Mouse (Mus musculus) liver, embryonic 13.5 days (tissue): ENCODE results near the gene Galnt14. TPM values are rescaled to one million over a fixed set of nuclear protein-coding genes. Genes with fewer than 3 reads are reported as not detected.

ENCODE experiments used
- ATAC-seq: fragments of 200-750 bp; cut with Nextera tagmentation; 2 replicates; pipeline ENCODE4 v1.8.0; 2017; ENCODE audit warnings: low read depth, mild to moderate bottlenecking, moderate number of reproducible peaks, moderate library complexity
- DNase-seq: peaks from one replicate; pipeline ENCODE4 v3.0.0; 2022
- H3K27ac ChIP-seq: fragments of 300-500 bp; sonication (generic); 2 replicates; pipeline ENCODE4 v1.5.1; 2015; ENCODE audit warnings: moderate library complexity, mild to moderate bottlenecking, inconsistent platforms
- H3K27me3 ChIP-seq: fragments of 300-500 bp; sonication (generic); 2 replicates; pipeline ENCODE4 v1.6.1; 2015; ENCODE audit warnings: mild to moderate bottlenecking, inconsistent platforms
- H3K36me3 ChIP-seq: fragments of 300-500 bp; sonication (generic); 2 replicates; pipeline ENCODE4 v1.6.1; 2015; ENCODE audit warnings: mild to moderate bottlenecking, inconsistent platforms
- H3K4me1 ChIP-seq: fragments of 300-500 bp; sonication (generic); replicated peaks from 2 replicates; pipeline ENCODE4 v1.6.1; 2015; ENCODE audit warnings: inconsistent platforms
- H3K4me2 ChIP-seq: fragments of 300-500 bp; sonication (generic); 2 replicates; pipeline ENCODE4 v1.6.1; 2015; ENCODE audit warnings: inconsistent platforms, mild to moderate bottlenecking, moderate library complexity
- H3K4me3 ChIP-seq: fragments of 300-500 bp; sonication (generic); replicated peaks from 2 replicates; pipeline ENCODE4 v1.5.1; 2015; ENCODE audit warnings: mild to moderate bottlenecking, inconsistent platforms
- H3K9ac ChIP-seq: fragments of 300-500 bp; sonication (generic); 2 replicates; pipeline ENCODE4 v1.6.1; 2015; ENCODE audit warnings: mild to moderate bottlenecking, inconsistent platforms
- H3K9me3 ChIP-seq: fragments of 300-500 bp; sonication (generic); replicated peaks from 2 replicates; pipeline ENCODE4 v1.6.1; 2016; ENCODE audit warnings: inconsistent platforms
- WGBS: fragments of 180-500 bp; shearing (Covaris S2); methylation state at CpG from one replicate; pipeline ENCODE4 v1.1.7; 2015; ENCODE audit not compliant: insufficient replicate concordance; 5-methylcytosine and 5-hydroxymethylcytosine counted together
- polyA plus RNA-seq: library from polyadenylated mRNA; unstranded; fragments of >200 nt; fragmentation: Nextera tagmentation; extraction: Ambion mirVana; gene quantifications from 2 replicates; pipeline ENCODE4 v1.2.1, GENCODE M21; 2015

Galnt14 gene
- polyA plus RNA-seq, 1 experiment from 2014 or later: 0.07 TPM

GRCm38 (mm10) chr17:73559498-73559897 lies 150.8 kb downstream of the Galnt14 start:
- Histone ChIP-seq H3K4me2 (no peak overlapping the region), H3K27ac (no peak overlapping the region), H3K27me3 (no peaks in the 10 kb centered on the region), H3K4me3 (no peak overlapping the region), H3K9ac (no peak overlapping the region), H3K36me3 (no peaks in the 10 kb centered on the region), H3K9me3 (no peaks in the 10 kb centered on the region), H3K4me1 (no peaks in the 10 kb centered on the region)
- 41% methylated on average over 4 of the region's 4 CpGs for WGBS
- ATAC-seq: no peak
- no peak for DNase-seq

GRCm38 (mm10) chr17:73557101-73557500 lies 153.2 kb downstream of the Galnt14 start:
- DNase-seq: no peak
- Histone ChIP-seq H3K4me3 (no peak overlapping the region), H3K4me1 (no peaks in the 10 kb centered on the region), H3K9me3 (no peaks in the 10 kb centered on the region), H3K27me3 (no peaks in the 10 kb centered on the region), H3K27ac (no peak overlapping the region), H3K4me2 (no peak overlapping the region), H3K36me3 (no peaks in the 10 kb centered on the region), H3K9ac (no peak overlapping the region)
- WGBS: 51% methylated on average over 3 of the region's 3 CpGs
- no peak for ATAC-seq

GRCm38 (mm10) chr17:73556436-73556835 lies 153.8 kb downstream of the Galnt14 start:
- H3K27ac ChIP-seq: no peak overlapping the region
- DNase-seq: no peak
- H3K36me3 ChIP-seq: no peaks in the 10 kb centered on the region
- no peak overlapping the region for H3K4me2 ChIP-seq
- no peaks in the 10 kb centered on the region for H3K4me1 ChIP-seq
- no peak for ATAC-seq
- H3K27me3 ChIP-seq: no peaks in the 10 kb centered on the region
- H3K9me3 ChIP-seq: no peaks in the 10 kb centered on the region
- WGBS: 65% methylated on average over 2 of the region's 2 CpGs
- no peak overlapping the region for H3K4me3 ChIP-seq
- H3K9ac ChIP-seq: no peak overlapping the region

- H3K9ac ChIP-seq: no peak overlapping the region
- DNase-seq: no peak
- H3K4me2 ChIP-seq: no peak overlapping the region
- H3K27me3 ChIP-seq: no peaks in the 10 kb centered on the region
- no peak for ATAC-seq
- no peaks in the 10 kb centered on the region for H3K4me1 ChIP-seq
- H3K4me3 ChIP-seq: no peak overlapping the region
- H3K9me3 ChIP-seq: no peaks in the 10 kb centered on the region
- 55% methylated on average over 4 of the region's 4 CpGs for WGBS
- H3K27ac ChIP-seq: no peak overlapping the region
- no peaks in the 10 kb centered on the region for H3K36me3 ChIP-seq
Measured at GRCm38 (mm10) chr17:73554668-73555067, 155.6 kb downstream of the Galnt14 start.

GRCm38 (mm10) chr17:73548783-73549566 lies 161.3 kb downstream of the Galnt14 start:
- Histone ChIP-seq H3K4me3 (no peak overlapping the region), H3K36me3 (no peaks in the 10 kb centered on the region), H3K4me1 (no peaks in the 10 kb centered on the region), H3K9me3 (no peaks in the 10 kb centered on the region), H3K27ac (no peak overlapping the region), H3K9ac (no peak overlapping the region), H3K27me3 (no peaks in the 10 kb centered on the region), H3K4me2 (no peak overlapping the region)
- no peak for ATAC-seq
- 68% methylated on average over 12 of the region's 12 CpGs for WGBS
- DNase-seq: no peak

GRCm38 (mm10) chr17:73548119-73548518 lies 162.1 kb downstream of the Galnt14 start:
- Histone ChIP-seq H3K36me3 (no peaks in the 10 kb centered on the region), H3K4me2 (no peak overlapping the region), H3K4me1 (no peaks in the 10 kb centered on the region), H3K9me3 (no peaks in the 10 kb centered on the region), H3K4me3 (no peak overlapping the region), H3K9ac (no peak overlapping the region), H3K27me3 (no peaks in the 10 kb centered on the region), H3K27ac (no peak overlapping the region)
- ATAC-seq (no peak), DNase-seq (no peak)
- 62% methylated on average over 7 of the region's 7 CpGs for WGBS

GRCm38 (mm10) chr17:73547483-73547882 lies 162.8 kb downstream of the Galnt14 start:
- Histone ChIP-seq H3K27ac (no peak overlapping the region), H3K9ac (no peak overlapping the region), H3K4me1 (no peaks in the 10 kb centered on the region), H3K27me3 (no peaks in the 10 kb centered on the region), H3K4me2 (no peak overlapping the region), H3K36me3 (no peaks in the 10 kb centered on the region), H3K4me3 (no peak overlapping the region), H3K9me3 (no peaks in the 10 kb centered on the region)
- ATAC-seq (no peak), DNase-seq (no peak)
- 43% methylated on average over 2 of the region's 2 CpGs for WGBS

- Histone ChIP-seq H3K4me3 (no peak overlapping the region), H3K9me3 (no peaks in the 10 kb centered on the region), H3K36me3 (no peaks in the 10 kb centered on the region), H3K4me2 (no peak overlapping the region), H3K27me3 (no peaks in the 10 kb centered on the region), H3K9ac (no peak overlapping the region), H3K4me1 (no peaks in the 10 kb centered on the region), H3K27ac (no peak overlapping the region)
- no peak for ATAC-seq
- 75% methylated on average over 9 of the region's 9 CpGs for WGBS
- DNase-seq: no peak
Measured at GRCm38 (mm10) chr17:73541911-73542310, 168.3 kb downstream of the Galnt14 start.

GRCm38 (mm10) chr17:73541233-73541570 lies 169.1 kb downstream of the Galnt14 start:
- Histone ChIP-seq H3K4me2 (no peak overlapping the region), H3K27ac (no peak overlapping the region), H3K9ac (no peak overlapping the region), H3K27me3 (no peaks in the 10 kb centered on the region), H3K36me3 (no peaks in the 10 kb centered on the region), H3K4me1 (no peaks in the 10 kb centered on the region), H3K4me3 (no peak overlapping the region), H3K9me3 (no peaks in the 10 kb centered on the region)
- DNase-seq (no peak), ATAC-seq (no peak)
- 47% methylated on average over 1 of the region's 1 CpGs for WGBS

GRCm38 (mm10) chr17:73540409-73541232 lies 169.6 kb downstream of the Galnt14 start:
- no peak overlapping the region for H3K9ac ChIP-seq
- WGBS: 34% methylated on average over 14 of the region's 14 CpGs
- H3K9me3 ChIP-seq: no peaks in the 10 kb centered on the region
- ATAC-seq (no peak), DNase-seq (no peak)
- H3K4me1 ChIP-seq: no peaks in the 10 kb centered on the region
- no peak overlapping the region for H3K4me3 ChIP-seq
- H3K4me2 ChIP-seq: no peak overlapping the region
- H3K27me3 ChIP-seq: no peaks in the 10 kb centered on the region
- H3K36me3 ChIP-seq: no peaks in the 10 kb centered on the region
- H3K27ac ChIP-seq: no peak overlapping the region

GRCm38 (mm10) chr17:73531896-73532295 lies 178.4 kb downstream of the Galnt14 start:
- Histone ChIP-seq H3K4me1 (no peaks in the 10 kb centered on the region), H3K9me3 (no peaks in the 10 kb centered on the region), H3K9ac (no peak overlapping the region), H3K4me2 (no peak overlapping the region), H3K27ac (no peak overlapping the region), H3K27me3 (no peaks in the 10 kb centered on the region), H3K36me3 (no peaks in the 10 kb centered on the region), H3K4me3 (no peak overlapping the region)
- WGBS: 34% methylated on average over 2 of the region's 2 CpGs
- no peak for ATAC-seq
- DNase-seq: no peak

GRCm38 (mm10) chr17:73522169-73522568 lies 188.1 kb downstream of the Galnt14 start:
- no peak overlapping the region for H3K9ac ChIP-seq
- ATAC-seq (no peak), DNase-seq (no peak)
- H3K36me3 ChIP-seq: no peaks in the 10 kb centered on the region
- no peak overlapping the region for H3K4me2 ChIP-seq
- no peaks in the 10 kb centered on the region for H3K27me3 ChIP-seq
- no peak overlapping the region for H3K27ac ChIP-seq
- H3K4me1 ChIP-seq: no peaks in the 10 kb centered on the region
- no peak overlapping the region for H3K4me3 ChIP-seq
- 65% methylated on average over 7 of the region's 7 CpGs for WGBS
- H3K9me3 ChIP-seq: no peaks in the 10 kb centered on the region
